Mouse (Mus musculus): ENCODE measurements around the gene Pus7.
"Not testable (repeated sequence)": the region's sequence is repeated elsewhere in the genome, so short reads cannot be mapped to it uniquely, and the experiment has no call there.

Gene Pus7

DNA sequence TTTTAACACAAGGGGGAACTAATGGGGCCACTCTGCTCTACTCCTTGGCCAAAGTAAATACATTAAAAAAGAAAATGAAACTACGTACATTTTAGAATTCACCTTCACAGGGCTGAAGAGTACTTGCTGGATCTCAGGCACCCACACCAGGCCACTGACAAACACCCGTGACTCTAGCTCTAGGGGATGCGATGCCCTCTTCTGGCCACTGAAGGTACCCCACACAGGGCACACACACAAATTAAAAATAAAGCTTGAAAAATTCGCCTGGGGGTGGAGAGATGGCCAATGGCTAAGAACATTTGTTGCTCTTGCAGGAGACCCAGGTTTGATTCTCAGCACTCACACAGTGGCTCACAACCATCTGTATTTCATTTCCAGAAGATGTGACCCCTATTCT lies 27.1 kb downstream of the Pus7 start:
- no peak for DNase-seq (ENCODE audit: low read depth, low spot score)

DNA sequence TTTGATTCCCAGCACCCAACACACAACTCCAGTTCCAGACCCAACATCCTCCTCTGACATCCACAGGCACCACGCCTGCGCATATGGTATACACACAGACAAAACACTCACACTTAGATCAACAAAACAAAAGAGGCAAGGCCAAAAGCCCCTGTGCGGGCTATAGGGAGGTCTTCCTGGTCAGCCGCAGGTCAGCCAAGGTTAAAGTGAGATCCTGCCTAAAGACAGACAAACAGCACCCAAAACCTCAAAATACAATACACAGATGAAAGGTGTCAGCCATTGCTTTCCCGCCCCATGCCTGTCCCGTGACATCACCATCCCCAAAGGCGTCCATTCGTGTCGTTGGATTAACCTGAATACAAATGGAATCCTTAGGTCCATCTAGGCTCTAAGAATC lies 27.9 kb downstream of the Pus7 start:
- no peak for DNase-seq (ENCODE audit: low read depth, low spot score)

DNA sequence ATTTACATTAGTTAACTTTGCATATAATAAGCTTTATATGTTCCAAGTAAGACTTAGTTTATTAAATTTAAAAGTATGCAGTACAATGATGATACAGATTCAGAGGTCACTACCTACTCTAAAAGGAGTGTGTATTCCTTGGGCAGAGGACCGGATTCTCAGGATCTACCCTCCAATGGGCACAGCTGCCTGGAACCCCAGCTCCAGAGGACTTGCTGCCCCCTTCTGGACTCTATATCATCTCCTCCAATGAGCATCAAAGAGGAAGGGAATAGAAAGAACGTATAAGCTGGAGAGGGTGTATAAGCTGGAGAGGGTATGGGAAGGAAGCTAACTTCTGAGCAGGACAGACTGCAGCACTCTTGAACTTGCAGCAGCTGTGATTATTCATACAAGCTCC lies 33.6 kb downstream of the Pus7 start:
- DNase-seq (ENCODE audit: low read depth, low spot score): no peak

DNA sequence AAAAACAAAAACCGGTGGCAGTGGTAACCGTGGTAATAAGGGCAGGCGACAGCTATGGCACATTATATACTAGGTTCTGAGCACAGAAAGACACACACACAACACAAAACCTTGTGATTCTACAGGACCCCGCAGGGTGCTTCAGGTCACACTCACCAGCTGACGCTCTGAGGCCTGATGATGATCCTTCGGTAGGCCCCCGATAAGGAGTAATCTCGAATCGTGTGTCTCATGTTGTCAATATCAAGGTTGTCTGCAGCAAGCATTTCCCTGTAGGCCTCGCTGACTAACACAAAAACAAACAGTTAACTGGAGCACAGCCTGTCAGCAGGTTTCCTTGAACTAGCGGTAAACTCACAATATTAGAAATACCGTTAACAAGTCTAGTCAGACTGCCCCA lies 40.2 kb downstream of the Pus7 start:
- no peak for DNase-seq (ENCODE audit: low read depth, low spot score)

DNA sequence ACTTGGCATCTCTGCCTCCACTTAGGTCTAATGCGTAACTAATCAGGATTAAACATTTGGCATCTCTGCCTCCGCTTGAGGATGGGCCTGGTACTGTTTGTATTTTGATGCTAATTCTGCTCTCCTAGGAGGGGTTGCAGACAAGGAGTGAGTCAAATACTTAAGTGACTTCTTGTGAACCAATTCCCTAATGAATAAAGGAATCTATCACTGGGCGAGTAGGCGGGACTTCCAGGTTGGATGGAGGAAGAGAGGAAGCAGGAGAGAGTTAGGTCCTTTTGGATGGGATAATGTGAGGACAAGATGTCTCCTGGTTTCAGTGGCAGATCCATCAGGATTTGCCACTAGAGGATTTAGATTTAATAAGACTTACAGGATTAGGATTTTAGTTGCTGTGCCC lies 46.4 kb downstream of the Pus7 start:
- DNase-seq (ENCODE audit: low read depth, low spot score): no peak

DNA sequence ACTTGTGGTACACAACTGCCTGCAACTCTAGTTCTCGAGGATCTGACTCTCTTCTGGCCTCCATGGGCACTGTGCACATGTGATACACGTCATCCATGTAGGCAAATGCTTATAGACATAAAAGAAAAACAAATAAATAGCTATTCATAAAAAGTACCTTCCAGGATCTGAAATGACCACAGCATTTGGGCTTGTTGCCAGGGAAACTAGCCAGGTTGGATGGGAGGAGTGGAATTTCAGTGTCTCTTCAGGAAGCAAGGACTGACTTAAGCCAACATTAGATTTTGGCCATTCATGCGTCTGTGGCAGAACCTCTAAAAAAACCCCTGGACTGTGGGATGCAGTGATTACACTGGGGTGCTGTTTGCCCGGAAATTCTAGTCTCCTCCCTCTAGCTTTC lies 47.1 kb downstream of the Pus7 start:
- no peak for DNase-seq (ENCODE audit: low read depth, low spot score)

DNA sequence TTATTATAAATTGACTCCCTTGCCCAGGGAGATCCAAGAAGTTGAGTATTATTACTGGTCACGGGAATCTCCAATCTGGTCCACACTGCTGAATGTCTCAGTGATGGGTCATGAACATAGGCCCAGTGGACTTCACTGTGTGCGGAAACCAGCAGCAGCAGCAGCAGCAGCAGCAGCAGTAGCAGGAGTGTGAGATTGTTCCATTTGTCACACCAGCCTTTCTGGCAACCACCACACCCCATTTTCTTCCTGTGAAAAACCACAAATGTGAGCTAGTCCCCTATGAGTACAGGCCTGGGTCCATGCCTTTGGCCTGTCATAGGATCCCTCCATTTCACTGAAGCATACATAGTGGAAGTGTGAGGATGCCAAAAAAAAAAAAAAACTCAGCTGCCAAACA lies 61.6 kb downstream of the Pus7 start:
- DNase-seq (ENCODE audit: low read depth, low spot score): no peak

DNA sequence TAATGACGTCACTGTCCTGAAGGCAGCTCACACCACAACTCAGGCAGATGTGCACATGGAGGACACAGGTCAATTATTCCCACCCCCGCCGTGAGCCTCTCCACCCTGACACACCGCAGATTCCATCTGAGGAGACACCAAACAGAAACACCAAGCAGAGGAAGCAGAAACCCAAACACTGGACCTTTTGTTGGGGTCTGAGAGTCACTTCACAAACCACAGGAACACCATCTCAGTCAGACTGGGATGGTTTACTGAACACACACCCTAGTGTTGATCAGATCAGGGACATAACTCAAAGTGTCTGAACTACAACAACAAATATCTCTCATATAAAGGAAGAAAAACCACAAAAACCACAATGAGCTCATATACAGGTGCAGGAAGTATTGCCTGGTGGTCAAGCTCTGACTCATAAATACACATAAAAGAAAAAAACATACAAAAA lies 64.6 kb downstream of the Pus7 start:
- DNase-seq (ENCODE audit: low read depth, low spot score): no peak

DNA sequence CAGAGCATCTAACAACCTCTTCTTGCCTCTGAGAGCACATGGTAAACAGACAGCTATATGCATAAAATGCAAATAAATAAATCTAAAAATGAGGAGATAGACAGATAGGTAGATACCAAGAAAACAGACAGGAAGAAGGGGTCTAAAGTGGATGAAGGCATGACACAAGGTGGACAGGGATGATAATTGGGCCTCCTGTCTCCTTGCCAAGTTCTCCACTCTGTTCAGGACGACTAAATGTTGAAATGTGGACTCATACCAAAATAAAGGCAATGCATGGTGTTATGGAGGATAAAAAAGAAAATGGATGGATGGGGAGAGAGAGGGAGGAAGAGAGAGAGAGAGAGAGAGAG lies 65.4 kb downstream of the Pus7 start:
- DNase-seq (ENCODE audit: low read depth, low spot score): no peak

DNA sequence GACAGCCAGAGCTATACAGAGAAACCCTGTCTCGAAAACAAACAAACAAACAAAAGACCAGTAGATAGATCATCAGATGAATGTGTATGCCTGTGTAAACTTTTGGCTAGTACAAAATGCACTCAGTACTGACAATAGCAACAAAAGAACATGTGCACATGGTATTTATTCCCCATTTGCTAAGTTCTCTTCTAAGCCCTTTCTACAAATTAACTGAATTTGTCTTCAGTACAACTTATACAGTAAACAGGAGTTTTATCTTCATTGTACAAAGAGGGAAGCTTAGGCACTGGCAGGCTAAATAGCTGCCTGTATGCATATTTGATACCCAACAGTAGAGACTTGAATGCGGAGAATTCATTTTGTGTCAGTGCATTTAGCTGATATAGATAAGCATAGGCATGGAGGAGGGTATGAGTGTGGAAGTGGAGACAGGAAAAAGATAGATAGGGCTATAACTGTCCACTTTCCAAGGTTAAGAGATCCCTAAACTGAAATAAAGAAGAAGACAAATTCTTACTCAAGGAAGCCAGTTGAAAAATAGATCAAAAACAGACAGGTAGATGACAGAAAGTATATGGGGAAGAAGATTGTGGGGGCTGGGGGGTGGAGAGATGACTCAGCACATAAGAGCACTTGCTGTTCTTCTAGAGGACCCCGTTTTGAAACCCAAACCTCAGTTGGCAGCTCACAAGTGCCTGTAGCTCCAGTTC lies 65.9 kb downstream of the Pus7 start:
- no peak for DNase-seq (ENCODE audit: low read depth, low spot score)

DNA sequence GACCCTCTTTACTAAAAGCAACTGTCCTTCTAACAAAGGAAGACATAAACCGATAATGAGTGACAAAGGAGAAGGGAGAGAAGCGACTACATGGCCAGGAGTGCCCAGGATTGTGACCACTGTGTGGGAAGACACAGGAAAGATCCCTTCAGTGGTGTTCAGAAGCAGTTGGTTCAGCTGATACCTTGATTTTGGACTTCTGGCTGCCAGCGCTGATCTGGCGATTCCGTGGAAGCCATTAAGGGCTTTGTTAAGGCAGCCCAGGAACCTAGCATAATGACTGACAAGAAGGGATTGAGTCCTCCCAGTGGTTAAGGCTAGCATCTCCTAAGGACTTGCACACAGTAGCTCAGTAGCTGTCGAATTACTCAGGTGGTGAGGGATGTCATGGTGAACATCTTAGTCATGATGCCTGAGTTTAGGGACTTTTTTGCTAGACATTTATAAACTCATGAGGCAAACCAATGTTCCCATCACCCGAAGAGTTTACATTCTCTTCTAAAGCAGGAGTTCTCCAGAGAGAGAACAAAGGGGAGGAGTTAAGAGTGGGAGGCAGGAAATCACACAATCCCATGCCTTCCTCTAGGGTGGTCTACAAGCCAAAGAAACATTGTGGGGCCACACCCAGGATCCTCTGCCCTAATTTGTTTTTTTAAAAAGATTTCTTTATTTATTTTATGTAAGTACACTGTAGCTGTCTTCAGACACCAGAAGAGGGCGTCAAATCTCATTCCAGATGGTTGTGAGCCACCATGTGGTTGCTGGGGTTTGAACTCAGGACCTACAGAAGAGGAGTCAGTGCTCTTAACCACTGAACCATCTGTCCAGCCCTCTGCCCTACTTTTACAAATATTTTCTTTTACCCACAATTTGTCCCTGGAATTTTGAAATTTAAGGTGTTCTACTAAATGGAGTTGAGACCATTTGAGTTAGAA lies 69.8 kb downstream of the Pus7 start:
- no peak for DNase-seq (ENCODE audit: low read depth, low spot score)

DNA sequence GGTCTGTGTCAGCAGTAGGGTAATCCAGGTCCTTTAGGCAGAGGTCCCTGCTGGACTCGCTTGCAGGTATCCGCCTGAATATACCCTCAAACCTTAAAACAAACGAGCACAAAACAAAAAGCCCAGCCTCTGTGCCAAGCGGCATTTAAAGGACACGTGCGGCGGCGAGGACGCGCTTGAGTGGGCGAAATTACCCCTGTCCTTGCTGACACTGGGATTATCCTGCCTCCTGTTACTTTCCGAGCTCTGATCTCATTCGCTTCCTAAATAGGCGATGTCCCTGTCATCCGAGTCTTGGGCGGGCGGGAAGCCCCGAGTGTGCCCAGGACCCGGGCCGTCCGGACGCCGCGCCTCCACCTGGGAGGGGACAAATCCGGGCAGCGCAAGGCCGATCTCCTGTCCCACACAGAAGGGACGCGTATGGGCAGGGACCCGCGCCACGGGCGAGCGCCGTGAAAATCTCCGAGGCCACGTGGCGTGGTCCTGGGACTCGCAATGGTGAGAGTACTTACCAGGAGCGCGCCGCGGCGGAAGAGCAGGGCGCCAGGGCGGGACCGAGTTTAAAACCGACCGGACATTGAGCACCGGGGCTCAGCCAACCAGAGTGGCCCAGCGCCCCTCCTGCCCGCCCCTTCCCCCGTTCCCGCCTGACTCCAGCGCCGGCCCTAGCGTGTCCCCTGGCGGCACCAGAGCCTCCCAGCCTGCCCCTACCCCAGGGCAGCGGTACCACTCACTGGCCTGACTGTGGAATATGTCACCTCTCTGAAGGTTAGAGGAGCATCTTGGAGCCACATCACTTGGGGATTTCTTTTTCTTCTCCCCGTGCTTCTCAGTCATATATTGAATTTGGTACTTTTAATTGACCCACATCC lies 71.1 kb downstream of the Pus7 start:
- DNase-seq (ENCODE audit: low read depth, low spot score): no peak

DNA sequence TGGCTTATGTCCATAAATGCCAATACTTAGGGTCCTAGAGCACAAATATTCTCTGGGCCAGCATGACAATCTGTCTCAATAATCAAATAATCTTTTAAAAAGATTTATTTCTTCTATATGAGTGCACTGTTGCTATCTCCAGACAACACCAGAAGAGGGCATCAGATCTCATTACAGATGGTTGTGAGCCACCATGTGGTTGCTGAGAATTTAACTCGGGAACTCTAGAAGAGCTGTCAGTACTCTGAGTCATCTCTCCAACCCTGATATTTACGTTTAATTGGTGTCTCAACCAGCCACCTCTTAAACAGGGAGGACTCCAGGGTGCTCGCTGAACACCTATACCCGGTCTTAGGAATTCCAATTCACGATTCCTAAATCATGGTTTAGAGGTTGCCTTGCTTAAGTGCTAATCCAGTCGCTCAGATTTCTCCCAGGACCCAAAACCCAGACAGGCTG lies 71.8 kb downstream of the Pus7 start:
- not testable (repeated sequence) for DNase-seq (ENCODE audit: low read depth, low spot score)

DNA sequence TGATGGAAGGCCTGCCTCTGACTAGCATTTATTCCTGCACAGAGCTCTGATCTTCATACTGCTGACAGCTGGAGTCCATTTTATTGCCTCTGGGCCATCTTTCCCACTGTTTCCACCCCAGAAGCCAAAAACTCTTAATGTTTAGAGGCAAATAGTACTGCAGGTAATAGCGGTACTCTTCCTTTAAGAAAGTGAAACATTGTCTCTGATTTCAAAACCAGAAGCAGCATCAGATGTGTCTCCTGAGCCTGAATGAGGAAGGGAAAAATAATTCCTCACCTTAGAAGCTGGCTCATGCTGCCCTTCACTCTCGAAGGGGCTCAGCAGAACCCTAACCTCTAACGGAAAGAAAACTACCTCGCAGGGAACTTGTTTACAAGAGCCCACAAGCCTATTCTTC lies 72.3 kb downstream of the Pus7 start:
- DNase-seq (ENCODE audit: low read depth, low spot score): no peak

DNA sequence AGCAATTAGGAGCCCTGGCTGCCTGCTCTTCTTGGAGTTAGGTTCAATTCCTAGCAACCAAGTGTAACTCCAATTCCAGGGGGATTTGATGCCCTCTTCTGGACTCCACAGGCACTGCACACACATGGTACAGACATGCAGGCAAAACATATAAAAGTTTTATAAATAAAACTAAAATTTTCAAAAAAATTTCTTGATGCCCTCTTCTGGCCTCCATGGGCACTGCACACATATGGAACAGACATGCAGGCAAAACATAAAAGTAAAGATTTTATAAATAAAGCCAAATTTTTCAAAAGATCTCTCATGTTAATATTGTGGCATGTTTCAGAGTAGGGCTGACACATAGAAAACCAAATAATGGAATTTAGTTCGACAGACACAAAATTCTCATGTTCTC lies 73.8 kb downstream of the Pus7 start:
- DNase-seq (ENCODE audit: low read depth, low spot score): no peak

DNA sequence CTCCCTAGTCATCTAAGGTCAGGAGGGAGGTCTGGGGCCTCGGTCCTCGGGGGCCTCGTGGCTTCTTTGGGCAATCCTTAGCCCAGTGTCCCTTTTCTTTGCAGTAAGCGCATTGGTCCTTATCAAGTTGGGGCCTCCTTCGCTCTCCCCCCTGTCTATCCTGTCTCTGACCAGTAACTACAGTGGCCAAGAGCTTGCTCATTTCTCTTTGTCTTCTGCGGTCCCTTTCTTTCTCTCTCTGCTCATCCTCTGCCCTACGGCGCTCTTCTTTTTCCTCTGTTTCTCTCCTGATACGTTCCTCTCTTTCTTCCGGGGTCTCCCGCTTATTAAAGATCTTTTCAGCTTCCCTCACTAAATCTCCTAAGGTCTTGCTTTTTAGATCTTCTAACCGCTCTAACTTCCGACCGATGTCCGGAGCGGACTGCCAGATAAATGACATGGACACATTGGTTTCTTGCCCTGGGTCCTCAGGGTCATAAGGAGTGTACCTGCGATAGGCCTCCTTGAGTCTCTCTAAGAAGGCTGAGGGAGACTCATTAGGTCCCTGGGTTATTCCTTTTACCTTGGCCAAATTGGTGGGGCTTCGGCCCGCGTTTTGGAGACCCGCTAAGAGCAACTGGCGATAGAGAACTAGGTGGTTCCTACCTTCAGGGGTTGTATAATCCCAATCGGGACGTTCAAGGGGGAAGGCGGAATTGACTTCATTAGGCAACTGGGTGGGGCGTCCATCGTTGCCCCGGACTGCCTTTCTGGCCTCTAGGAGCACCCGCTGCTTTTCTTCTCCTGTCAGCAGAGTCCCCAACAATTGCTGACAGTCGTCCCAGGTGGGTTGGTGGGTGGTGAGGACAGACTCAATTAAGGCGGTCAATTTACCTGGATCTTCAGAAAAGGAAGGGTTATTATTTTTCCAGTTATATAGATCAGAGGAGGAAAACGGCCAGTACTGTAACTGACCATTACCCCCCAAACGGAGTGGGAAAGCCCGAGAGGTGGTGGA lies 76.6 kb downstream of the Pus7 start:
- not testable (repeated sequence) for DNase-seq (ENCODE audit: low read depth, low spot score)

DNA sequence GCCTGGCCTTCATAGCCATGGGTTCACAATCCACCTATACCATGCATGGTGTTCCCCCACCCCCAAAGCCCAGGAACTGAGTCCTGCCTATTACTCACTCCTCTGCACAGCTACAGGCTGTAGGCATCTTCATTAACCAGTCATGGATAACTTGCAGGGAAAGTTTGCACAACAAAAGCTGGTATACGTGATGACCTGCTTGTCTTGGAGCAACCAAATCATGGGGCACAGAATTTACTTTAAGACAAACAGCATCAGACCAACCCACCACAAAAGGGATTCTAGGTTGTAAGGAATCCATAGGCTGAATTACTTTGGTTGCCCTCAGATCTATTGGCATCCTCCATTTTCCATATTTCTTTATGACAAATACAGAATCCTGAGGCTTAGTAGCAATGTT lies 86.1 kb downstream of the Pus7 start:
- no peak for DNase-seq (ENCODE audit: low read depth, low spot score)
